Mouse (Mus musculus) adipocyte (in vitro differentiated cells): ENCODE results near the gene Odaph.
"Not testable (repeated sequence)": the region's sequence is repeated elsewhere in the genome, so short reads cannot be mapped to it uniquely, and the experiment has no call there.

ENCODE experiments used
- DNase-seq: peaks from one replicate; pipeline ENCODE4 v3.0.0-alpha.2; 2016; ENCODE audit warnings: low spot score

Odaph gene

GRCm38 (mm10) chr5:91987236-91987635 is at the start of gene Odaph:
Odaph (plus strand) TSS chr5:91987475.
- no peak for DNase-seq

- not testable (repeated sequence) for DNase-seq
Observed at GRCm38 (mm10) chr5:91945609-91946008, 41.7 kb upstream of the Odaph start.

- no peak for DNase-seq
Observed at GRCm38 (mm10) chr5:91947008-91947407, 40.3 kb upstream of the Odaph start.

- no peak for DNase-seq
Observed at GRCm38 (mm10) chr5:91949441-91949840, 37.8 kb upstream of the Odaph start.

- DNase-seq: peak; percentile 64
Observed at GRCm38 (mm10) chr5:91951404-91951803, 35.9 kb upstream of the Odaph start.

GRCm38 (mm10) chr5:91956991-91957760 is 30.1 kb upstream of the Odaph start:
- no peak for DNase-seq

GRCm38 (mm10) chr5:91959096-91959495 is 28.2 kb upstream of the Odaph start:
- DNase-seq: no peak

- DNase-seq: no peak
Observed at GRCm38 (mm10) chr5:91959986-91960385, 27.3 kb upstream of the Odaph start.

- peak; percentile 90 for DNase-seq
Observed at GRCm38 (mm10) chr5:91960606-91961254, 26.5 kb upstream of the Odaph start.

GRCm38 (mm10) chr5:91961370-91961769 is 25.9 kb upstream of the Odaph start:
- DNase-seq: peak; percentile 84

GRCm38 (mm10) chr5:91962259-91962638 is 25.0 kb upstream of the Odaph start:
- peak; percentile 96 for DNase-seq

GRCm38 (mm10) chr5:91962639-91963440 is 24.4 kb upstream of the Odaph start, which contains the start of gene Rchy1:
Rchy1 (minus strand) TSS chr5:91963068.
- DNase-seq: peak; percentile 99

- peak; percentile 76 for DNase-seq
Observed at GRCm38 (mm10) chr5:91972046-91972445, 15.2 kb upstream of the Odaph start.

GRCm38 (mm10) chr5:91974002-91974401 is 13.3 kb upstream of the Odaph start:
- no peak for DNase-seq

- DNase-seq: no peak
Observed at GRCm38 (mm10) chr5:91975758-91976157, 11.5 kb upstream of the Odaph start.

GRCm38 (mm10) chr5:91976566-91977396 is 10.5 kb upstream of the Odaph start:
- no peak for DNase-seq

- DNase-seq: no peak
Observed at GRCm38 (mm10) chr5:91977397-91977770, 9.9 kb upstream of the Odaph start.

- no peak for DNase-seq
Observed at GRCm38 (mm10) chr5:91981176-91981840, 6.0 kb upstream of the Odaph start.

GRCm38 (mm10) chr5:91983490-91983889 is 3.8 kb upstream of the Odaph start:
- DNase-seq: no peak

- DNase-seq: no peak
Observed at GRCm38 (mm10) chr5:91985721-91986120, 1.6 kb upstream of the Odaph start.

- DNase-seq: no peak
Observed at GRCm38 (mm10) chr5:91987799-91988198, 524 bp downstream of the Odaph start.
